Mouse (Mus musculus) testis, adult 2 months (tissue): Measurements from ENCODE around the gene Lrrc26.

Experiments
- CTCF ChIP-seq: fragments of 200-500 bp; IDR thresholded peaks from 2 replicates; pipeline ENCODE4 v1.5.1; 2012; ENCODE audit warnings: low read depth, mild to moderate bottlenecking, inconsistent platforms, low read length, moderate library complexity; ENCODE audit not compliant: control insufficient read depth, insufficient read depth, insufficient replicate concordance
- POLR2A ChIP-seq: fragments of 200-500 bp; IDR thresholded peaks from 2 replicates; pipeline ENCODE4 v1.6.1; 2012; ENCODE audit warnings: low read depth, mild to moderate bottlenecking, inconsistent platforms, low read length, moderate library complexity; ENCODE audit not compliant: control insufficient read depth

DNA sequence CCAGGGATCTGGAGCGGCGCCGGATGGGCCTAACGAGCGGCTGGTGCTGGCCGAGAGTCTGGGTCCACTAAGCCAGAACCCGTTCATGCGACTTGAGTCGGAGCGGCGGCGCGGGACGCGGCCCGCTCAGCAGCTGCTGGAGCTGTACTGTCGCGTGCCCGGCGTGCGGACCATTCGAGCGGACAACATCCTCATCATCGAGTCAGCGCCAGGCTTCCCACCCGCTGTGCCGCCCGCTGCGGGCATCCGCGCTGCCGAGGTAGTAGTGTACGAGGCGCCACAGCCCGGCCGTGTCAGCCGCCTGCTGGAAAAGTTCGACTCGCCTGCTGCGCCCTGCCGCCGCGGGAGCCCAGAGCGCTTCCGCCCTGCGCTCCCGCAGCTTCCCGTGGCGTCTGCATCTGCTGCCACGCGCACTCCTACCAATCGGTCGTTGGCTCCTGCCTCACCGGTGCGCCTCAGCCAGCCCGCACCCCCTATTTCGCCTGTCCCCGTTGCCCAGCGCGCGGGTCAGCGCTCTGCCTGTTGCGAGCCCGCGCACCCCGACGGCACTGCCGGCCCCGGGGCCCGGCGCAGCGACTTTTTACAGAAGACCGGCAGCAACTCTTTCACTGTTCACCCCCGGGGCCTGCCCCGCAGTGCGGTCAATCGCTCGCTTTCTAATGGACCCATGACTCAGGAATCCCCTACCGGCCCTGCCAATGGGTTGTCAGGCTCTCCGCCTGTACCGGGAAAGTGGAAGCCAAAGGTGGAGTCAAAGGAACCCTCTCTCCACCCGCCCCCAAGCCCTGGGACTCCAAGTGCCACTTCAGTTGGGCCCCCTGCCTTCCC is 26.7 kb upstream of the Lrrc26 start:
- TF ChIP-seq CTCF (no peak), POLR2A (no peak; the same call in 1 of the 2 replicates)
